Mouse (Mus musculus): ENCODE measurements around the gene Ifngr2. TPM values are rescaled to one million over a fixed set of nuclear protein-coding genes. Genes with fewer than 3 reads are reported as not detected.

Ifngr2 gene
- polyA plus RNA-seq, 1 experiment from 2014 or later = 23.8 TPM

GRCm38 (mm10) chr16:91557214-91557613, 10.3 kb downstream of the Ifngr2 start:
- WGBS = 83% methylated on average over 7 of the region's 7 CpGs
- no peak overlapping the region for H3K4me3 ChIP-seq
- no peaks in the 10 kb centered on the region for H3K9me3 ChIP-seq (replicated peaks)
- H3K36me3 ChIP-seq = peaks cover 51% of the 10 kb centered on the region
- H3K27ac ChIP-seq (replicated peaks) = no peak overlapping the region
- H3K27me3 ChIP-seq (ENCODE audit: low read depth, poor library complexity, severe bottlenecking) = no peaks in the 10 kb centered on the region
- no peak for DNase-seq (ENCODE audit: low spot score)
- H3K4me1 ChIP-seq = peaks cover 11% of the 10 kb centered on the region

GRCm38 (mm10) chr16:91557693-91558092, 10.8 kb downstream of the Ifngr2 start:
- Histone ChIP-seq H3K4me1 (peaks cover 11% of the 10 kb centered on the region), H3K9me3 (replicated peaks) (no peaks in the 10 kb centered on the region), H3K27me3 (ENCODE audit: low read depth, poor library complexity, severe bottlenecking) (no peaks in the 10 kb centered on the region), H3K27ac (replicated peaks) (no peak overlapping the region), H3K4me3 (no peak overlapping the region), H3K36me3 (peaks cover 56% of the 10 kb centered on the region)
- DNase-seq (ENCODE audit: low spot score) = no peak
- WGBS = 92% methylated on average over 15 of the region's 15 CpGs

GRCm38 (mm10) chr16:91561099-91561498, 14.2 kb downstream of the Ifngr2 start:
- H3K27me3 ChIP-seq (ENCODE audit: low read depth, poor library complexity, severe bottlenecking) = no peaks in the 10 kb centered on the region
- no peaks in the 10 kb centered on the region for H3K9me3 ChIP-seq (replicated peaks)
- WGBS = 61% methylated on average over 9 of the region's 9 CpGs
- peaks cover 56% of the 10 kb centered on the region for H3K36me3 ChIP-seq
- H3K4me3 ChIP-seq = no peak overlapping the region
- H3K27ac ChIP-seq (replicated peaks) = no peak overlapping the region
- H3K4me1 ChIP-seq = no peaks in the 10 kb centered on the region
- DNase-seq (ENCODE audit: low spot score) = peak; percentile 37

- WGBS = 64% methylated on average over 38 of the region's 38 CpGs
- Histone ChIP-seq H3K4me3 (peak overlapping the region; percentile 32), H3K27ac (replicated peaks) (no peak overlapping the region)
Observed at GRCm38 (mm10) chr16:91561541-91562457, 14.9 kb downstream of the Ifngr2 start.

GRCm38 (mm10) chr16:91564580-91565291, 17.9 kb downstream of the Ifngr2 start:
- H3K36me3 ChIP-seq = peaks cover 34% of the 10 kb centered on the region
- H3K27ac ChIP-seq (replicated peaks) = no peak overlapping the region
- 85% methylated on average over 4 of the region's 4 CpGs for WGBS
- H3K4me1 ChIP-seq = no peaks in the 10 kb centered on the region
- no peak overlapping the region for H3K4me3 ChIP-seq
- no peaks in the 10 kb centered on the region for H3K27me3 ChIP-seq (ENCODE audit: low read depth, poor library complexity, severe bottlenecking)
- DNase-seq (ENCODE audit: low spot score) = no peak
- H3K9me3 ChIP-seq (replicated peaks) = no peaks in the 10 kb centered on the region

More at GRCm38 (mm10) chr16:91561541-91562457, 14.9 kb downstream of the Ifngr2 start:
- H3K9me3 ChIP-seq (replicated peaks) = no peaks in the 10 kb centered on the region
- H3K27me3 ChIP-seq (ENCODE audit: low read depth, poor library complexity, severe bottlenecking) = no peaks in the 10 kb centered on the region
- no peaks in the 10 kb centered on the region for H3K4me1 ChIP-seq
- DNase-seq (ENCODE audit: low spot score) = no peak
- peaks cover 52% of the 10 kb centered on the region for H3K36me3 ChIP-seq

- WGBS = 75% methylated on average over 9 of the region's 9 CpGs
- no peaks in the 10 kb centered on the region for H3K9me3 ChIP-seq (replicated peaks)
- peaks cover 29% of the 10 kb centered on the region for H3K36me3 ChIP-seq
- no peak overlapping the region for H3K27ac ChIP-seq (replicated peaks)
- no peaks in the 10 kb centered on the region for H3K4me1 ChIP-seq
- no peak for DNase-seq (ENCODE audit: low spot score)
- H3K4me3 ChIP-seq = no peak overlapping the region
- H3K27me3 ChIP-seq (ENCODE audit: low read depth, poor library complexity, severe bottlenecking) = no peaks in the 10 kb centered on the region
Observed at GRCm38 (mm10) chr16:91565292-91565951, 18.6 kb downstream of the Ifngr2 start.

- H3K36me3 ChIP-seq = peaks cover 27% of the 10 kb centered on the region
- no peaks in the 10 kb centered on the region for H3K9me3 ChIP-seq (replicated peaks)
- no peak overlapping the region for H3K27ac ChIP-seq (replicated peaks)
- H3K4me3 ChIP-seq = no peak overlapping the region
- no peak for DNase-seq (ENCODE audit: low spot score)
- no peaks in the 10 kb centered on the region for H3K4me1 ChIP-seq
- WGBS = 95% methylated on average over 7 of the region's 7 CpGs
- no peaks in the 10 kb centered on the region for H3K27me3 ChIP-seq (ENCODE audit: low read depth, poor library complexity, severe bottlenecking)
Observed at GRCm38 (mm10) chr16:91566002-91566401, 19.1 kb downstream of the Ifngr2 start.

GRCm38 (mm10) chr16:91568960-91569359, 22.1 kb downstream of the Ifngr2 start:
- WGBS = 89% methylated on average over 10 of the region's 10 CpGs
- H3K36me3 ChIP-seq = peaks cover 5% of the 10 kb centered on the region; the same call in 1 of the 2 replicates
- DNase-seq (ENCODE audit: low spot score) = no peak
- H3K27me3 ChIP-seq (ENCODE audit: low read depth, poor library complexity, severe bottlenecking) = no peaks in the 10 kb centered on the region
- H3K4me1 ChIP-seq = no peaks in the 10 kb centered on the region
- H3K27ac ChIP-seq (replicated peaks) = no peak overlapping the region
- no peak overlapping the region for H3K4me3 ChIP-seq
- no peaks in the 10 kb centered on the region for H3K9me3 ChIP-seq (replicated peaks)

- H3K27ac ChIP-seq (replicated peaks) = no peak overlapping the region
- 0 out of 2 replicates have a peak, but pooled peaks cover 3% of the 10 kb centered on the region for H3K36me3 ChIP-seq
- no peak overlapping the region for H3K4me3 ChIP-seq
- no peak for DNase-seq (ENCODE audit: low spot score)
- no peaks in the 10 kb centered on the region for H3K27me3 ChIP-seq (ENCODE audit: low read depth, poor library complexity, severe bottlenecking)
- WGBS = 71% methylated on average over 3 of the region's 3 CpGs
- no peaks in the 10 kb centered on the region for H3K4me1 ChIP-seq
- H3K9me3 ChIP-seq (replicated peaks) = no peaks in the 10 kb centered on the region
Observed at GRCm38 (mm10) chr16:91571105-91571504, 24.2 kb downstream of the Ifngr2 start.

- WGBS = 79% methylated on average over 13 of the region's 13 CpGs
- H3K9me3 ChIP-seq (replicated peaks) = no peaks in the 10 kb centered on the region
- no peak overlapping the region for H3K4me3 ChIP-seq
- no peaks in the 10 kb centered on the region for H3K4me1 ChIP-seq
- no peak for DNase-seq (ENCODE audit: low spot score)
- no peaks in the 10 kb centered on the region for H3K27me3 ChIP-seq (ENCODE audit: low read depth, poor library complexity, severe bottlenecking)
- peaks cover 23% of the 10 kb centered on the region for H3K36me3 ChIP-seq
- no peak overlapping the region for H3K27ac ChIP-seq (replicated peaks)
Observed at GRCm38 (mm10) chr16:91575151-91575550, 28.3 kb downstream of the Ifngr2 start.

- H3K4me3 ChIP-seq = no peak overlapping the region
- H3K27me3 ChIP-seq (ENCODE audit: low read depth, poor library complexity, severe bottlenecking) = no peaks in the 10 kb centered on the region
- peaks cover 43% of the 10 kb centered on the region for H3K36me3 ChIP-seq
- H3K27ac ChIP-seq (replicated peaks) = no peak overlapping the region
- 87% methylated on average over 14 of the region's 14 CpGs for WGBS
- H3K9me3 ChIP-seq (replicated peaks) = no peaks in the 10 kb centered on the region
- DNase-seq (ENCODE audit: low spot score) = no peak
- H3K4me1 ChIP-seq = no peaks in the 10 kb centered on the region
Observed at GRCm38 (mm10) chr16:91578980-91579720, 32.3 kb downstream of the Ifngr2 start.

GRCm38 (mm10) chr16:91582307-91582706, 35.4 kb downstream of the Ifngr2 start:
- Histone ChIP-seq H3K27ac (replicated peaks) (no peak overlapping the region), H3K4me1 (no peaks in the 10 kb centered on the region), H3K27me3 (ENCODE audit: low read depth, poor library complexity, severe bottlenecking) (no peaks in the 10 kb centered on the region), H3K9me3 (replicated peaks) (no peaks in the 10 kb centered on the region), H3K4me3 (no peak overlapping the region), H3K36me3 (peaks cover 56% of the 10 kb centered on the region)
- no peak for DNase-seq (ENCODE audit: low spot score)
- 83% methylated on average over 2 of the region's 2 CpGs for WGBS

All from midbrain, embryonic 10.5 days (tissue).